Mouse (Mus musculus) large intestine, adult 2 months (tissue): ENCODE measurements around the gene Vamp9. TPM values are rescaled to one million over a fixed set of nuclear protein-coding genes. Genes with fewer than 3 reads are reported as not detected.

ENCODE experiments used
- DNase-seq: peaks from one replicate; pipeline ENCODE4 v3.0.0-alpha.2; 2012; ENCODE audit warnings: low read depth, low spot score
- WGBS: fragments of 180-500 bp; shearing (Covaris S2); methylation state at CpG from one replicate; pipeline ENCODE4 v1.1.7; 2018; 5-methylcytosine and 5-hydroxymethylcytosine counted together
- polyA plus RNA-seq: library from polyadenylated mRNA; depleted of rRNA; stranded (reverse); fragments of >200 nt; gene quantifications from 2 replicates; pipeline ENCODE4 v1.2.3, GENCODE M21; 2012

Vamp9 gene
- polyA plus RNA-seq, 1 experiment: not detected

GRCm38 (mm10) chr5:99939440-99939839, 33.4 kb downstream of the Vamp9 start:
- no peak for DNase-seq
- 78% methylated on average over 3 of the region's 3 CpGs for WGBS

- WGBS: 78% methylated on average over 10 of the region's 10 CpGs
- DNase-seq: no peak
Measured at GRCm38 (mm10) chr5:99941273-99941672, 35.2 kb downstream of the Vamp9 start.

GRCm38 (mm10) chr5:99941776-99942502, 35.9 kb downstream of the Vamp9 start:
- no peak for DNase-seq
- 73% methylated on average over 10 of the region's 10 CpGs for WGBS

- DNase-seq: no peak
- 71% methylated on average over 5 of the region's 5 CpGs for WGBS
Measured at GRCm38 (mm10) chr5:99952513-99952912, 46.5 kb downstream of the Vamp9 start.

- DNase-seq: no peak
- 69% methylated on average over 1 of the region's 1 CpGs for WGBS
Measured at GRCm38 (mm10) chr5:99953883-99954282, 47.8 kb downstream of the Vamp9 start.

GRCm38 (mm10) chr5:99958666-99959065, 52.6 kb downstream of the Vamp9 start:
- 40% methylated on average over 1 of the region's 1 CpGs for WGBS
- no peak for DNase-seq

- DNase-seq: no peak
- WGBS: 66% methylated on average over 2 of the region's 2 CpGs
Measured at GRCm38 (mm10) chr5:99959236-99959936, 53.3 kb downstream of the Vamp9 start.

- no peak for DNase-seq
- 51% methylated on average over 2 of the region's 2 CpGs for WGBS
Measured at GRCm38 (mm10) chr5:99959960-99960359, 53.9 kb downstream of the Vamp9 start.

GRCm38 (mm10) chr5:99973941-99974340, 67.9 kb downstream of the Vamp9 start:
- WGBS: 6% methylated on average over 2 of the region's 2 CpGs
- DNase-seq: no peak

- DNase-seq: no peak
- 15% methylated on average over 4 of the region's 4 CpGs for WGBS
Measured at GRCm38 (mm10) chr5:99975061-99975460, 69.0 kb downstream of the Vamp9 start.

GRCm38 (mm10) chr5:99975776-99976175, 69.7 kb downstream of the Vamp9 start:
- 10% methylated on average over 1 of the region's 1 CpGs for WGBS
- no peak for DNase-seq

GRCm38 (mm10) chr5:99976334-99976955, 70.4 kb downstream of the Vamp9 start:
- 2% methylated on average over 8 of the region's 8 CpGs for WGBS
- no peak for DNase-seq

- no peak for DNase-seq
- WGBS: 2% methylated on average over 50 of the region's 50 CpGs
Measured at GRCm38 (mm10) chr5:99977516-99978301, 71.7 kb downstream of the Vamp9 start.

- DNase-seq: peak; percentile 93
- WGBS: under 1% methylated on average over 97 of the region's 97 CpGs
Measured at GRCm38 (mm10) chr5:99978699-99979442, 72.8 kb downstream of the Vamp9 start, which contains the start of the genes Hnrnpd and 4930524J08Rik. Gene Hnrnpd, minus strand, starts transcription at chr5:99978938. Gene 4930524J08Rik, plus strand, starts transcription at chr5:99979061.

GRCm38 (mm10) chr5:99983452-99984061, 77.5 kb downstream of the Vamp9 start:
- WGBS: 83% methylated on average over 9 of the region's 9 CpGs
- DNase-seq: no peak

GRCm38 (mm10) chr5:99994166-99994565, 88.1 kb downstream of the Vamp9 start:
- DNase-seq: no peak
- WGBS: 44% methylated on average over 3 of the region's 3 CpGs

- DNase-seq: no peak
- WGBS: 50% methylated on average over 3 of the region's 3 CpGs
Measured at GRCm38 (mm10) chr5:99994680-99995079, 88.6 kb downstream of the Vamp9 start.

GRCm38 (mm10) chr5:100000048-100000447, 94.0 kb downstream of the Vamp9 start:
- WGBS: 78% methylated on average over 7 of the region's 7 CpGs
- no peak for DNase-seq

- WGBS: 75% methylated on average over 8 of the region's 8 CpGs
- DNase-seq: no peak
Measured at GRCm38 (mm10) chr5:100000500-100000899, 94.4 kb downstream of the Vamp9 start.
